Mouse (Mus musculus) heart, embryonic 14.5 days (tissue): ENCODE measurements around the gene Cuedc1. TPM values are rescaled to one million over a fixed set of nuclear protein-coding genes. Genes with fewer than 3 reads are reported as not detected.

ENCODE experiments used
- ATAC-seq: fragments of 200-750 bp; cut with Nextera tagmentation; 2 replicates; pipeline ENCODE4 v1.8.0; 2017; ENCODE audit warnings: low read depth, moderate TSS enrichment; ENCODE audit not compliant: insufficient number of reproducible peaks, insufficient read depth, low FRiP score
- H3K27ac ChIP-seq, 2 experiments: fragments of 200-500 bp in 1 of 2; fragments of 300-500 bp in 1 of 2; sonication (generic) in 1 of 2; replicated peaks in 1 of 2; 2 replicates each; pipeline ENCODE4 v1.5.1; 2012 to 2014; ENCODE audit warnings: low read depth in 2 of 2, low read length in 2 of 2, control low read depth in 1 of 2, mild to moderate bottlenecking in 1 of 2, mixed read lengths in 1 of 2; ENCODE audit not compliant: control insufficient read depth in 1 of 2, insufficient read depth in 1 of 2
- H3K27me3 ChIP-seq: fragments of 300-500 bp; sonication (generic); 2 replicates; pipeline ENCODE4 v1.6.1; 2014; ENCODE audit warnings: mild to moderate bottlenecking, low read length, control low read depth; ENCODE audit not compliant: control insufficient read depth, insufficient read depth
- H3K36me3 ChIP-seq: fragments of 300-500 bp; sonication (generic); 2 replicates; pipeline ENCODE4 v1.6.1; 2014; ENCODE audit warnings: mild to moderate bottlenecking, control low read depth, low read length, mixed read lengths; ENCODE audit not compliant: control insufficient read depth, insufficient read depth
- H3K4me1 ChIP-seq, 2 experiments: fragments of 200-500 bp in 1 of 2; fragments of 300-500 bp in 1 of 2; sonication (generic) in 1 of 2; 2 replicates each; pipeline ENCODE4 v1.6.1; 2012 to 2014; ENCODE audit warnings: low read length in 2 of 2, control low read depth in 1 of 2, mixed read lengths in 1 of 2; ENCODE audit not compliant: control insufficient read depth in 2 of 2, insufficient read depth in 2 of 2
- H3K4me2 ChIP-seq: fragments of 300-500 bp; sonication (generic); 2 replicates; pipeline ENCODE4 v1.6.1; 2014; ENCODE audit warnings: mild to moderate bottlenecking, low read length
- H3K4me3 ChIP-seq, 2 experiments: fragments of 200-500 bp in 1 of 2; fragments of 300-500 bp in 1 of 2; sonication (generic) in 1 of 2; 2 replicates each; pipeline ENCODE4 v1.5.1; 2012 to 2014; ENCODE audit warnings: low read length in 2 of 2, mild to moderate bottlenecking in 2 of 2, control low read depth in 1 of 2, low read depth in 1 of 2, moderate library complexity in 1 of 2; ENCODE audit not compliant: control insufficient read depth in 1 of 2, insufficient read depth in 1 of 2
- H3K9ac ChIP-seq: fragments of 300-500 bp; sonication (generic); 2 replicates; pipeline ENCODE4 v1.6.1; 2014; ENCODE audit warnings: mild to moderate bottlenecking, low read length
- H3K9me3 ChIP-seq: fragments of 300-500 bp; sonication (generic); 2 replicates; pipeline ENCODE4 v1.6.1; 2016; ENCODE audit warnings: low read length, control low read depth; ENCODE audit not compliant: control insufficient read depth
- whole genome bisulfite sequencing: fragments of 180-500 bp; shearing (Covaris S2); extraction: QIAGEN DNeasy Blood & Tissue Kit; methylation state at CpG from one replicate; pipeline ENCODE4 v1.1.7; 2014; 5-methylcytosine and 5-hydroxymethylcytosine counted together
- polyA plus RNA-seq: library from polyadenylated mRNA; unstranded; fragments of >200 nt; fragmentation: Nextera tagmentation; extraction: Ambion mirVana; gene quantifications from 2 replicates; pipeline ENCODE4 v1.2.1, GENCODE M21; 2014

Gene Cuedc1
- polyA plus RNA-seq, 1 experiment from 2014 or later, result 17.0 TPM

- Histone ChIP-seq H3K9ac (peak overlapping the region; percentile 70), H3K36me3 (no peaks in the 10 kb centered on the region), H3K4me3 (no peak overlapping the region), H3K4me2 (peak overlapping the region; percentile 24), H3K27ac (peak overlapping the region; percentile 77 to 93), H3K4me1 (peaks cover 43 to 51% of the 10 kb centered on the region in 2 experiments), H3K9me3 (no peaks in the 10 kb centered on the region), H3K27me3 (peaks cover 6% of the 10 kb centered on the region; the same call in 1 of the 2 replicates)
- WGBS, result 65% methylated on average over 10 of the region's 10 CpGs
- no peak for ATAC-seq
These were observed 68.0 kb downstream of the Cuedc1 start for GRCm38 (mm10) chr11:88165683-88166364.

DNA sequence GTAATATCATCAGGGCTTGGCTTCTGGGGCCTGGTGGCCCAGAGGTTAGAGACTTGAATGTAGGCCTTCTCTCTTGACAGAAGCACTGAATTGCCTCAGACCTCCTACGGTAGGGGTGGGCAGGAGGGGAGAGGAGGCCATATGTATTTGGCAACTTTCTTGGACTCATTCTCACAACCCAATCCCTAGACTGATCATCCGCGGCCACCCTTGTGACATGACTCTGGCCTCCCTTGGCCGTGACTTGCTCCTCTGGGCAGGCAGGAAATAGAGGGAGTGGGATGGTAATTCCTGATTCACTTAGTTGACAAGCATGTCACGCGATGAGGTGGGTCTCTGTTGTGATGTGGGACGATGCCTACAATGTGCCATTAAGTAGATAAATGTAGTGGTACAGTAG is 68.6 kb downstream of the Cuedc1 start:
- Histone ChIP-seq H3K27me3 (peaks cover 6% of the 10 kb centered on the region; the same call in 1 of the 2 replicates), H3K4me3 (no peak overlapping the region), H3K36me3 (no peaks in the 10 kb centered on the region), H3K9me3 (no peaks in the 10 kb centered on the region), H3K9ac (peak overlapping the region; percentile 70), H3K4me1 (peaks cover 40 to 48% of the 10 kb centered on the region in 2 experiments), H3K4me2 (no peak overlapping the region), H3K27ac (peak overlapping the region in 1 of 2 experiments; percentile 93; a peak in 3 of 4 replicates)
- WGBS, result 87% methylated on average over 7 of the region's 7 CpGs
- ATAC-seq, result no peak

- no peak for ATAC-seq
- H3K9me3 ChIP-seq, result no peaks in the 10 kb centered on the region
- peaks cover 52 to 54% of the 10 kb centered on the region in 2 experiments for H3K4me1 ChIP-seq
- no peak overlapping the region for H3K9ac ChIP-seq
- H3K27me3 ChIP-seq, result peaks cover 6% of the 10 kb centered on the region; the same call in 1 of the 2 replicates
- H3K4me3 ChIP-seq, result no peak overlapping the region
- no peak overlapping the region for H3K27ac ChIP-seq
- 45% methylated on average over 3 of the region's 3 CpGs for WGBS
- H3K4me2 ChIP-seq, result no peak overlapping the region
- no peaks in the 10 kb centered on the region for H3K36me3 ChIP-seq
These were observed 70.8 kb downstream of the Cuedc1 start for GRCm38 (mm10) chr11:88168611-88169010.

- peak overlapping the region; percentile 3 to 16; a peak in 1 of 4 replicates for H3K4me3 ChIP-seq
- no peak for ATAC-seq
- H3K36me3 ChIP-seq, result no peaks in the 10 kb centered on the region
- WGBS, result 24% methylated on average over 32 of the region's 32 CpGs
- peak overlapping the region; percentile 62 for H3K9ac ChIP-seq
- peaks cover 6% of the 10 kb centered on the region; the same call in 1 of the 2 replicates for H3K27me3 ChIP-seq
- H3K27ac ChIP-seq, result no peak overlapping the region
- H3K4me2 ChIP-seq, result peak overlapping the region; percentile 58
- H3K9me3 ChIP-seq, result no peaks in the 10 kb centered on the region
- peaks cover 51 to 53% of the 10 kb centered on the region in 2 experiments for H3K4me1 ChIP-seq
These were observed 71.7 kb downstream of the Cuedc1 start for GRCm38 (mm10) chr11:88169531-88170040.

- H3K4me2 ChIP-seq, result no peak overlapping the region
- peaks cover 42 to 43% of the 10 kb centered on the region in 2 experiments for H3K4me1 ChIP-seq
- H3K4me3 ChIP-seq, result no peak overlapping the region
- ATAC-seq, result no peak
- H3K27me3 ChIP-seq, result peaks cover 6% of the 10 kb centered on the region; the same call in 1 of the 2 replicates
- H3K9ac ChIP-seq, result no peak overlapping the region
- no peaks in the 10 kb centered on the region for H3K36me3 ChIP-seq
- H3K9me3 ChIP-seq, result no peaks in the 10 kb centered on the region
- H3K27ac ChIP-seq, result no peak overlapping the region
- WGBS, result 78% methylated on average over 3 of the region's 3 CpGs
These were observed 72.7 kb downstream of the Cuedc1 start for GRCm38 (mm10) chr11:88170606-88171005.

DNA sequence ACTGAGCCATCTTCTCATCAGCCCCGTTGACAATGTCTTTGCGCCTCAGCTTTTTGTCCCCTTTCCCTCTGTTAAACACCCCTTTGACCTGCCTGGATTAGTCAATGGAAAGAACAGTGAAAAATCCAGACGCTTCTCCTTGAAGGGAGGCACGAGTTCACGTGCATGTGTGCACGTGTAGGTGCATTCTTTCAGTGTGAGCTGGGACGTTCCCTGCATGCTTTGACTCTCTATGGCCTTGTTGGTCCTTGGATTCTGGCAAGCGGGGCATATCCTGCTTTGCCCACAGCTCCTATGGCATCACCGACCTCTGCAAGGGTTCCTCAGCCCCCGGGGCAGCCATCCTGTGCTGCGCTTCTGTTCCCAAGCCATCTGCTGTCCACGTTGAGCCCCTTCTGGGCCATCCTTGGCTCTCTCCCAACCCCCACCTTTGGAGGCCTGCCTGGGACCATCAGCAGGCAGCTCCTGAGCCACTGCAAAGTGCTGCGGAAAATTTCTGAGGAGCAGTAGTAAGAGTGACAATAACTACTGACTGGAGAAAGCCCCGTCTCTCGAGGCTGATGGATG is 74.1 kb downstream of the Cuedc1 start:
- no peak overlapping the region; a peak in 1 of 4 replicates for H3K27ac ChIP-seq
- no peak overlapping the region for H3K9ac ChIP-seq
- H3K4me3 ChIP-seq, result no peak overlapping the region
- H3K4me2 ChIP-seq, result no peak overlapping the region
- H3K4me1 ChIP-seq, result peaks cover 32 to 33% of the 10 kb centered on the region in 2 experiments
- H3K9me3 ChIP-seq, result no peaks in the 10 kb centered on the region
- ATAC-seq, result no peak
- H3K27me3 ChIP-seq, result peaks cover 6% of the 10 kb centered on the region; the same call in 1 of the 2 replicates
- WGBS, result 64% methylated on average over 15 of the region's 15 CpGs
- H3K36me3 ChIP-seq, result no peaks in the 10 kb centered on the region

DNA sequence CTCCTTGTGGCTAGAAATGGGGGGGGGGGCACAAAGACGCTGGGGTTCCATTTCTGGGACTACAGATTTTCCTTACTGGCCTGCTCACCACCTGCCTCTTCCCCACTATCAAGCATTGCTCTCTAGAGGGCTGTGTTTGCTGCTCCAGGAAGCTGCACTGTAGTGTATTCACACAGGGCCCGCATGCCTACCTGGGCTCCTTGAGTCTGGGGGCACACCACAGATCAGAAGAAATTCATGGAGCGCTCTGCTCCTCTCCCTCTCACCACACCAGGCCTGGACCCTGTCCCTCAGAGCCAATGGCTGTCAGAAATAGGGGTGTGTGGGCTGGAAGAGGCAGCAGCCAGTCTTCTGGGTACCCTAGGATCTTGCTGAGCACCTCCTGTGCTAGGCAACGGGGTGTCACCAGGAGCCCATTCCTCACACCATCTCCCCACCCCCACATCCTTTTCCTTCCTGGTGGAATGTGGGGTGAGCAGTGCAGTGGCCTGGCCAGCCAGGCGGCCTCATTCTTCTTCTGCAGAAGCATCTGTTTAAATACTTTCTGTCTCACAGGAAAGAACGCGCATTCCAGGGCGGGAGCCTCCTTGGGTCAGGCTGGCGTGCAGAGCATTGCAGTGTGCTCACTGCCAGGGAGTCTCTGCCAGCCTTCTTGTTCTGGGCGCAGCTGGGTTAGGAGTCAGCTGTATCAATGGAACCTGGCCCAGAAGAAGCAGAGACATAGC is 74.9 kb downstream of the Cuedc1 start:
- peak; percentile 62 for ATAC-seq
- H3K4me3 ChIP-seq, result no peak overlapping the region
- H3K4me2 ChIP-seq, result peak overlapping the region; percentile 26
- H3K4me1 ChIP-seq, result peaks cover 32 to 33% of the 10 kb centered on the region in 2 experiments
- H3K27me3 ChIP-seq, result peaks cover 6% of the 10 kb centered on the region; the same call in 1 of the 2 replicates
- WGBS, result 28% methylated on average over 10 of the region's 10 CpGs
- H3K9me3 ChIP-seq, result no peaks in the 10 kb centered on the region
- H3K27ac ChIP-seq, result peak overlapping the region; percentile 55 to 75
- H3K9ac ChIP-seq, result peak overlapping the region; percentile 28; the same call in 1 of the 2 replicates
- H3K36me3 ChIP-seq, result peaks cover 8% of the 10 kb centered on the region
